Mouse (Mus musculus) midbrain, embryonic 11.5 days (tissue): ENCODE data around the gene Vps35l. TPM values are rescaled to one million over a fixed set of nuclear protein-coding genes. Genes with fewer than 3 reads are reported as not detected.

Experiments
- ATAC-seq: fragments of 200-750 bp; cut with Nextera tagmentation; 2 replicates; pipeline ENCODE4 v1.8.0; 2017; ENCODE audit warnings: moderate TSS enrichment, moderate library complexity; ENCODE audit not compliant: low FRiP score
- DNase-seq: peaks from one replicate; pipeline ENCODE4 v3.0.0; 2015; ENCODE audit warnings: low spot score; ENCODE audit errors: missing footprints
- H3K27ac ChIP-seq: fragments of 300-500 bp; sonication (generic); 2 replicates; pipeline ENCODE4 v1.5.1; 2014; ENCODE audit warnings: low read depth, low read length
- H3K27me3 ChIP-seq: fragments of 300-500 bp; sonication (generic); 2 replicates; pipeline ENCODE4 v1.6.1; 2014; ENCODE audit warnings: mild to moderate bottlenecking, low read length, moderate library complexity, mixed read lengths; ENCODE audit not compliant: control insufficient read depth, insufficient read depth
- H3K36me3 ChIP-seq: fragments of 300-500 bp; sonication (generic); 2 replicates; pipeline ENCODE4 v1.6.1; 2014; ENCODE audit warnings: mild to moderate bottlenecking, low read length, moderate library complexity, mixed read lengths; ENCODE audit not compliant: control insufficient read depth, insufficient read depth
- H3K4me1 ChIP-seq: fragments of 300-500 bp; sonication (generic); 2 replicates; pipeline ENCODE4 v1.6.1; 2014; ENCODE audit warnings: low read length; ENCODE audit not compliant: control insufficient read depth, insufficient read depth
- H3K4me2 ChIP-seq: fragments of 300-500 bp; sonication (generic); 2 replicates; pipeline ENCODE4 v1.6.1; 2014; ENCODE audit warnings: mild to moderate bottlenecking, moderate library complexity
- H3K4me3 ChIP-seq: fragments of 300-500 bp; sonication (generic); 2 replicates; pipeline ENCODE4 v1.5.1; 2014; ENCODE audit warnings: low read depth, low read length
- H3K9ac ChIP-seq: fragments of 300-500 bp; sonication (generic); 2 replicates; pipeline ENCODE4 v1.6.1; 2014; ENCODE audit warnings: low read length
- H3K9me3 ChIP-seq: fragments of 300-500 bp; sonication (generic); 2 replicates; pipeline ENCODE4 v1.6.1; 2016; ENCODE audit warnings: low read length; ENCODE audit not compliant: control insufficient read depth
- WGBS: fragments of 180-500 bp; shearing (Covaris S2); extraction: QIAGEN DNeasy Blood & Tissue Kit; methylation state at CpG from one replicate; pipeline ENCODE4 v1.1.7; 2014; 5-methylcytosine and 5-hydroxymethylcytosine counted together
- polyA plus RNA-seq: library from polyadenylated mRNA; unstranded; fragments of >200 nt; fragmentation: Nextera tagmentation; extraction: Ambion mirVana; gene quantifications from 2 replicates; pipeline ENCODE4 v1.2.1, GENCODE M21; 2014

Vps35l gene
- polyA plus RNA-seq, 1 experiment from 2014 or later = 74.2 TPM

- H3K9ac ChIP-seq = no peak overlapping the region
- no peak overlapping the region for H3K4me2 ChIP-seq
- 67% methylated on average over 6 of the region's 6 CpGs for WGBS
- no peak overlapping the region for H3K4me3 ChIP-seq
- H3K27ac ChIP-seq = no peak overlapping the region
- no peaks in the 10 kb centered on the region for H3K9me3 ChIP-seq
- DNase-seq (peak; percentile 82), ATAC-seq (no peak)
- H3K36me3 ChIP-seq = no peaks in the 10 kb centered on the region; the same call in 1 of the 2 replicates
- H3K27me3 ChIP-seq = no peaks in the 10 kb centered on the region
- no peaks in the 10 kb centered on the region for H3K4me1 ChIP-seq
These were observed 38.5 kb downstream of the Vps35l start for GRCm38 (mm10) chr7:118778561-118778960.

GRCm38 (mm10) chr7:118783305-118784001 is 43.4 kb downstream of the Vps35l start:
- H3K27me3 ChIP-seq = no peaks in the 10 kb centered on the region
- no peaks in the 10 kb centered on the region for H3K36me3 ChIP-seq
- H3K4me2 ChIP-seq = no peak overlapping the region
- no peaks in the 10 kb centered on the region for H3K9me3 ChIP-seq
- DNase-seq = peak; percentile 12
- H3K27ac ChIP-seq = no peak overlapping the region
- no peak overlapping the region for H3K4me3 ChIP-seq
- WGBS = 87% methylated on average over 11 of the region's 11 CpGs
- ATAC-seq = no peak
- H3K9ac ChIP-seq = no peak overlapping the region
- peaks cover under 1% of the 10 kb centered on the region; the same call in 1 of the 2 replicates for H3K4me1 ChIP-seq

- WGBS = 87% methylated on average over 6 of the region's 6 CpGs
- Histone ChIP-seq H3K36me3 (no peaks in the 10 kb centered on the region), H3K9me3 (no peaks in the 10 kb centered on the region), H3K4me3 (no peak overlapping the region), H3K4me1 (peaks cover 2% of the 10 kb centered on the region; the same call in 1 of the 2 replicates), H3K9ac (no peak overlapping the region), H3K27ac (no peak overlapping the region), H3K27me3 (no peaks in the 10 kb centered on the region), H3K4me2 (no peak overlapping the region)
- ATAC-seq (no peak), DNase-seq (no peak)
These were observed 46.1 kb downstream of the Vps35l start for GRCm38 (mm10) chr7:118786091-118786490.

- Histone ChIP-seq H3K4me2 (no peak overlapping the region), H3K9me3 (no peaks in the 10 kb centered on the region), H3K27ac (no peak overlapping the region), H3K27me3 (no peaks in the 10 kb centered on the region), H3K4me3 (no peak overlapping the region), H3K4me1 (peaks cover 2% of the 10 kb centered on the region; the same call in 1 of the 2 replicates), H3K9ac (no peak overlapping the region), H3K36me3 (no peaks in the 10 kb centered on the region)
- ATAC-seq (no peak), DNase-seq (peak; percentile 60)
- 92% methylated on average over 5 of the region's 5 CpGs for WGBS
These were observed 47.3 kb downstream of the Vps35l start for GRCm38 (mm10) chr7:118787326-118787725.

- no peak overlapping the region for H3K4me3 ChIP-seq
- no peaks in the 10 kb centered on the region for H3K27me3 ChIP-seq
- H3K4me1 ChIP-seq = peaks cover 2% of the 10 kb centered on the region; the same call in 1 of the 2 replicates
- no peaks in the 10 kb centered on the region for H3K9me3 ChIP-seq
- no peak overlapping the region for H3K4me2 ChIP-seq
- 54% methylated on average over 7 of the region's 7 CpGs for WGBS
- no peak overlapping the region for H3K27ac ChIP-seq
- ATAC-seq (no peak), DNase-seq (peak; percentile 75)
- H3K36me3 ChIP-seq = no peaks in the 10 kb centered on the region
- no peak overlapping the region for H3K9ac ChIP-seq
These were observed 48.5 kb downstream of the Vps35l start for GRCm38 (mm10) chr7:118788481-118788880.

GRCm38 (mm10) chr7:118790292-118790691 is 50.3 kb downstream of the Vps35l start:
- no peaks in the 10 kb centered on the region for H3K27me3 ChIP-seq
- ATAC-seq = no peak

GRCm38 (mm10) chr7:118793899-118794298 is 53.9 kb downstream of the Vps35l start:
- no peak overlapping the region for H3K27ac ChIP-seq
- H3K9me3 ChIP-seq = no peaks in the 10 kb centered on the region
- H3K36me3 ChIP-seq = 0 out of 2 replicates have a peak, but pooled peaks cover 2% of the 10 kb centered on the region
- no peak overlapping the region for H3K9ac ChIP-seq
- ATAC-seq = no peak
- no peak overlapping the region for H3K4me2 ChIP-seq
- WGBS = 90% methylated on average over 8 of the region's 8 CpGs
- H3K4me3 ChIP-seq = no peak overlapping the region
- DNase-seq = no peak
- no peaks in the 10 kb centered on the region for H3K27me3 ChIP-seq
- no peaks in the 10 kb centered on the region for H3K4me1 ChIP-seq

More at GRCm38 (mm10) chr7:118790292-118790691, 50.3 kb downstream of the Vps35l start:
- H3K4me2 ChIP-seq = no peak overlapping the region
- H3K4me1 ChIP-seq = peaks cover 2% of the 10 kb centered on the region; the same call in 1 of the 2 replicates
- H3K4me3 ChIP-seq = no peak overlapping the region
- H3K9ac ChIP-seq = no peak overlapping the region
- no peaks in the 10 kb centered on the region for H3K36me3 ChIP-seq
- H3K9me3 ChIP-seq = no peaks in the 10 kb centered on the region
- 87% methylated on average over 5 of the region's 5 CpGs for WGBS
- H3K27ac ChIP-seq = no peak overlapping the region
- DNase-seq = peak; percentile 41

GRCm38 (mm10) chr7:118795779-118796178 is 55.8 kb downstream of the Vps35l start:
- H3K4me2 ChIP-seq = no peak overlapping the region
- 0 out of 2 replicates have a peak, but pooled peaks cover 4% of the 10 kb centered on the region for H3K36me3 ChIP-seq
- WGBS = 93% methylated on average over 8 of the region's 8 CpGs
- DNase-seq (peak; percentile 35), ATAC-seq (no peak)
- no peaks in the 10 kb centered on the region for H3K9me3 ChIP-seq
- H3K4me3 ChIP-seq = no peak overlapping the region
- H3K27me3 ChIP-seq = no peaks in the 10 kb centered on the region
- no peaks in the 10 kb centered on the region for H3K4me1 ChIP-seq
- no peak overlapping the region for H3K9ac ChIP-seq
- H3K27ac ChIP-seq = no peak overlapping the region

GRCm38 (mm10) chr7:118796838-118797237 is 56.8 kb downstream of the Vps35l start:
- peak; percentile 72 for DNase-seq
- no peaks in the 10 kb centered on the region for H3K9me3 ChIP-seq
- H3K36me3 ChIP-seq = 0 out of 2 replicates have a peak, but pooled peaks cover 7% of the 10 kb centered on the region
- no peak overlapping the region for H3K27ac ChIP-seq
- no peak overlapping the region for H3K4me2 ChIP-seq
- no peak overlapping the region for H3K4me3 ChIP-seq
- no peaks in the 10 kb centered on the region for H3K27me3 ChIP-seq
- WGBS = 97% methylated on average over 9 of the region's 9 CpGs
- no peak overlapping the region for H3K9ac ChIP-seq
- H3K4me1 ChIP-seq = no peaks in the 10 kb centered on the region
- no peak for ATAC-seq
